Mouse (Mus musculus): ENCODE measurements at regions not wholly inside any gene's neighbourhood (a gene's known extent, or its start where the extent isn't known, plus 50 kb on each side); places are given as distances from the start of the nearest gene placed in this dataset.
"Not testable (repeated sequence)": the region's sequence is repeated elsewhere in the genome, so short reads cannot be mapped to it uniquely, and the experiment has no call there.

DNA sequence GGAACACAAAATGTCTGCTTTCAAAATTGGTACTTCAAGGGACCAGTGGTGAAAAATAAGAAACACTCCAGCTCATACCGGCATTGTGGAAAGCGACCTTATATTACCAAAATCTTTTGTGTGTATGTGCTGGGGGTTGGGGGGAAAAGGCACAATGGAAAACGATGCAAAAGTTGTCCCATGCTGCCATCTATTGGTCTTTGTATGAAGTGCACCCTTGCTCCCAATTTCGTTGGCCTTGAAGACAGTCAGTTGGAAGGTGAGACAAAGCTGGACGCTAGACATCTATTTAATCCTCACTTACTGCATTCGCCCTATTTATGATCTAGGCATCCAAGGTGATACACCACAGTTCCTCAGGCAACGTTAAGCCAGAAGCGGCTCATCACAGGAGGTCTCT lies 186.6 kb downstream of the BC048507 start:
- intact Hi-C loops (cut with DNase I); DNase-seq (ENCODE audit: low spot score in 2 of 2): not testable (repeated sequence)

DNA sequence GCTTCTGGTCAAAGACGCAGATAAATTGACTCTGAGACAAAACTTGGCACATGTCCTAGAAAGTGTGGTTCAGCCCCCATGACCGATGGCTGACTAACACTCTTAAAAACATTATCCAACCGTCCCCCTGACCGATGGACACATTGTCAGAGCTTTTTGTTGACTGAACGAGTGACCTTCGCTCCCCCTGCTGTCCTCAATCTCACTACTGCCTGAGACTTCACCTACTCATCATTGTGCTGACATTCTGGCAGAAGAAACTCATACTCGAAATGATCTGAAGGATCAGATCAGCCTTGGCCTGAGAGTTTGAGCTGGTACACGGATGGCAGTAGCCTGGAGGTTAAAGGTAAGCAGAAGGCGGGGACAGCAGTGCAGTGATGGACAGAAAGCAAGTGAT lies 230.2 kb downstream of the BC048507 start:
- intact Hi-C loops (cut with DNase I); DNase-seq (ENCODE audit: low spot score in 2 of 2): not testable (repeated sequence)

GRCm38 (mm10) chr13:68116786-68117185 lies 253.7 kb downstream of the BC048507 start:
- peak in 1 of 2 experiments; percentile 3 for DNase-seq (ENCODE audit: low spot score in 2 of 2)
- intact Hi-C loops (cut with DNase I), result not testable (repeated sequence)
